Mouse (Mus musculus): ENCODE measurements at regions not wholly inside any gene's neighbourhood (a gene's known extent, or its start where the extent isn't known, plus 50 kb on each side); places are given as distances from the start of the nearest gene placed in this dataset.
A peak's percentile ranks its signal among the peaks of the same experiment; 100 is the strongest.

- 87% methylated on average over 1 of the region's 1 CpGs for WGBS
- no peaks in the 10 kb centered on the region for H3K36me3 ChIP-seq (ENCODE audit: insufficient read depth)
- H3K9ac ChIP-seq, result no peak overlapping the region
- H3K27ac ChIP-seq (ENCODE audit: low read depth), result no peak overlapping the region
- no peaks in the 10 kb centered on the region for H3K9me3 ChIP-seq (ENCODE audit: low read depth, low read length)
- no peak for TF ChIP-seq CTCF (IDR thresholded peaks at IDR 0.05; ENCODE audit: low read depth)
- H3K4me2 ChIP-seq, result no peak overlapping the region
- H3K27me3 ChIP-seq (ENCODE audit: insufficient read depth, low read length), result no peaks in the 10 kb centered on the region
- ATAC-seq (ENCODE audit: insufficient read depth) (no peak), DNase-seq (no peak)
- no peaks in the 10 kb centered on the region for H3K4me1 ChIP-seq (ENCODE audit: insufficient read depth)
- H3K4me3 ChIP-seq (ENCODE audit: low read depth, low read length), result no peak overlapping the region
Measured at GRCm38 (mm10) chr14:73730796-73731195, 69.8 kb downstream of the Gm21750 start.

- WGBS, result 57% methylated on average over 3 of the region's 3 CpGs
- DNase-seq, result no peak
- Histone ChIP-seq H3K9ac (no peak overlapping the region), H3K9me3 (ENCODE audit: low read depth, low read length) (no peaks in the 10 kb centered on the region), H3K27me3 (ENCODE audit: insufficient read depth, low read length) (no peaks in the 10 kb centered on the region), H3K36me3 (ENCODE audit: insufficient read depth) (no peaks in the 10 kb centered on the region), H3K4me1 (ENCODE audit: insufficient read depth) (no peaks in the 10 kb centered on the region), H3K4me2 (no peak overlapping the region), H3K4me3 (ENCODE audit: low read depth, low read length) (no peak overlapping the region), H3K27ac (ENCODE audit: low read depth) (no peak overlapping the region)
- ATAC-seq (ENCODE audit: insufficient read depth), result no peak
- no peak for TF ChIP-seq CTCF (IDR thresholded peaks at IDR 0.05; ENCODE audit: low read depth)
Measured at GRCm38 (mm10) chr14:73732161-73732560, 71.1 kb downstream of the Gm21750 start.

- DNase-seq (peak; percentile 55), ATAC-seq (ENCODE audit: insufficient read depth) (peak; percentile 62)
- Histone ChIP-seq H3K36me3 (ENCODE audit: insufficient read depth) (no peaks in the 10 kb centered on the region), H3K4me3 (ENCODE audit: low read depth, low read length) (no peak overlapping the region), H3K9ac (no peak overlapping the region), H3K9me3 (ENCODE audit: low read depth, low read length) (no peaks in the 10 kb centered on the region), H3K4me2 (no peak overlapping the region), H3K27me3 (ENCODE audit: insufficient read depth, low read length) (no peaks in the 10 kb centered on the region), H3K27ac (ENCODE audit: low read depth) (no peak overlapping the region), H3K4me1 (ENCODE audit: insufficient read depth) (no peaks in the 10 kb centered on the region)
- TF ChIP-seq CTCF (IDR thresholded peaks at IDR 0.05; ENCODE audit: low read depth), result no peak
- WGBS, result 52% methylated on average over 6 of the region's 6 CpGs
Measured at GRCm38 (mm10) chr14:73750790-73751189, 89.8 kb downstream of the Gm21750 start.

GRCm38 (mm10) chr14:73759986-73760385 lies 99.0 kb downstream of the Gm21750 start:
- no peak for ATAC-seq (ENCODE audit: insufficient read depth)
- Histone ChIP-seq H3K36me3 (ENCODE audit: insufficient read depth) (no peaks in the 10 kb centered on the region), H3K4me2 (no peak overlapping the region), H3K9ac (no peak overlapping the region), H3K4me3 (ENCODE audit: low read depth, low read length) (no peak overlapping the region), H3K27me3 (ENCODE audit: insufficient read depth, low read length) (no peaks in the 10 kb centered on the region), H3K27ac (ENCODE audit: low read depth) (no peak overlapping the region), H3K4me1 (ENCODE audit: insufficient read depth) (no peaks in the 10 kb centered on the region), H3K9me3 (ENCODE audit: low read depth, low read length) (no peaks in the 10 kb centered on the region)
- DNase-seq, result peak; percentile 37
- 36% methylated on average over 1 of the region's 1 CpGs for WGBS
- no peak for TF ChIP-seq CTCF (IDR thresholded peaks at IDR 0.05; ENCODE audit: low read depth)

GRCm38 (mm10) chr14:73772964-73773363 lies 111.9 kb downstream of the Gm21750 start:
- Histone ChIP-seq H3K4me1 (ENCODE audit: insufficient read depth) (no peaks in the 10 kb centered on the region), H3K9ac (no peak overlapping the region), H3K36me3 (ENCODE audit: insufficient read depth) (no peaks in the 10 kb centered on the region), H3K4me3 (ENCODE audit: low read depth, low read length) (no peak overlapping the region), H3K27ac (ENCODE audit: low read depth) (no peak overlapping the region), H3K4me2 (no peak overlapping the region), H3K27me3 (ENCODE audit: insufficient read depth, low read length) (no peaks in the 10 kb centered on the region), H3K9me3 (ENCODE audit: low read depth, low read length) (no peaks in the 10 kb centered on the region)
- ATAC-seq (ENCODE audit: insufficient read depth), result no peak
- no peak for DNase-seq
- no peak for TF ChIP-seq CTCF (IDR thresholded peaks at IDR 0.05; ENCODE audit: low read depth)
- WGBS, result 43% methylated on average over 3 of the region's 3 CpGs

- no peak for TF ChIP-seq CTCF (IDR thresholded peaks at IDR 0.05; ENCODE audit: low read depth)
- Histone ChIP-seq H3K4me1 (ENCODE audit: insufficient read depth) (no peaks in the 10 kb centered on the region), H3K9ac (no peak overlapping the region)
Measured at GRCm38 (mm10) chr14:73773810-73774209, 112.8 kb downstream of the Gm21750 start.

GRCm38 (mm10) chr14:73776066-73776465 lies 115.0 kb downstream of the Gm21750 start:
- Histone ChIP-seq H3K4me2 (no peak overlapping the region), H3K27me3 (ENCODE audit: insufficient read depth, low read length) (no peaks in the 10 kb centered on the region), H3K4me1 (ENCODE audit: insufficient read depth) (no peaks in the 10 kb centered on the region), H3K36me3 (ENCODE audit: insufficient read depth) (no peaks in the 10 kb centered on the region), H3K9me3 (ENCODE audit: low read depth, low read length) (no peaks in the 10 kb centered on the region), H3K4me3 (ENCODE audit: low read depth, low read length) (no peak overlapping the region), H3K27ac (ENCODE audit: low read depth) (no peak overlapping the region), H3K9ac (no peak overlapping the region)
- ATAC-seq (ENCODE audit: insufficient read depth) (peak; percentile 52; the same call in 1 of the 2 replicates), DNase-seq (peak; percentile 72)
- WGBS, result 6% methylated on average over 1 of the region's 1 CpGs
- TF ChIP-seq CTCF (IDR thresholded peaks at IDR 0.05; ENCODE audit: low read depth), result peak; percentile 88

More at GRCm38 (mm10) chr14:73773810-73774209, 112.8 kb downstream of the Gm21750 start:
- ATAC-seq (ENCODE audit: insufficient read depth) (no peak), DNase-seq (no peak)
- Histone ChIP-seq H3K9me3 (ENCODE audit: low read depth, low read length) (no peaks in the 10 kb centered on the region), H3K27ac (ENCODE audit: low read depth) (no peak overlapping the region), H3K27me3 (ENCODE audit: insufficient read depth, low read length) (no peaks in the 10 kb centered on the region), H3K36me3 (ENCODE audit: insufficient read depth) (no peaks in the 10 kb centered on the region), H3K4me3 (ENCODE audit: low read depth, low read length) (no peak overlapping the region), H3K4me2 (no peak overlapping the region)
- 21% methylated on average over 1 of the region's 1 CpGs for WGBS

- TF ChIP-seq CTCF (IDR thresholded peaks at IDR 0.05; ENCODE audit: low read depth), result no peak
- H3K27ac ChIP-seq (ENCODE audit: low read depth), result no peak overlapping the region
- no peak overlapping the region for H3K9ac ChIP-seq
- no peaks in the 10 kb centered on the region for H3K36me3 ChIP-seq (ENCODE audit: insufficient read depth)
- peak; percentile 52; the same call in 1 of the 2 replicates for ATAC-seq (ENCODE audit: insufficient read depth)
- no peaks in the 10 kb centered on the region for H3K27me3 ChIP-seq (ENCODE audit: insufficient read depth, low read length)
- peak; percentile 15 for DNase-seq
- no peak overlapping the region for H3K4me3 ChIP-seq (ENCODE audit: low read depth, low read length)
- no peaks in the 10 kb centered on the region for H3K9me3 ChIP-seq (ENCODE audit: low read depth, low read length)
- H3K4me1 ChIP-seq (ENCODE audit: insufficient read depth), result no peaks in the 10 kb centered on the region
- no peak overlapping the region for H3K4me2 ChIP-seq
Measured at GRCm38 (mm10) chr14:73807169-73807568, 146.1 kb downstream of the Gm21750 start.
